Mouse (Mus musculus) liver, embryonic 14.5 days (tissue): ENCODE results near the gene Olfr1480. TPM values are rescaled to one million over a fixed set of nuclear protein-coding genes. Genes with fewer than 3 reads are reported as not detected.

Experiments
- ATAC-seq: fragments of 200-750 bp; cut with Nextera tagmentation; 2 replicates; pipeline ENCODE4 v1.8.0; 2017; ENCODE audit warnings: moderate number of reproducible peaks, mild to moderate bottlenecking, moderate library complexity; ENCODE audit not compliant: insufficient read depth
- DNase-seq, 3 experiments: peaks; one replicate each; pipeline ENCODE4 v3.0.0-alpha.2; 2012 to 2013; ENCODE audit warnings: low read depth in 3 of 3, low spot score in 3 of 3
- H3K27ac ChIP-seq: fragments of 300-500 bp; sonication (generic); 2 replicates; pipeline ENCODE4 v1.5.1; 2014; ENCODE audit warnings: moderate library complexity, mild to moderate bottlenecking, control low read depth, inconsistent platforms
- H3K27me3 ChIP-seq: fragments of 300-500 bp; sonication (generic); 2 replicates; pipeline ENCODE4 v1.6.1; 2014; ENCODE audit warnings: mild to moderate bottlenecking, low read length, moderate library complexity; ENCODE audit not compliant: control insufficient read depth, insufficient read depth
- H3K36me3 ChIP-seq: fragments of 300-500 bp; sonication (generic); replicated peaks from 2 replicates; pipeline ENCODE4 v1.6.1; 2014; ENCODE audit warnings: low read depth; ENCODE audit not compliant: control insufficient read depth, insufficient read depth
- H3K4me1 ChIP-seq, 2 experiments: fragments of 200-500 bp in 1 of 2; fragments of 300-500 bp in 1 of 2; sonication (generic) in 1 of 2; replicated peaks; 2 replicates each; pipeline ENCODE4 v1.6.1; 2012 to 2014; ENCODE audit warnings: antibody characterized with exemption in 1 of 2, inconsistent platforms in 1 of 2, low read length in 1 of 2; ENCODE audit not compliant: control insufficient read depth in 2 of 2, insufficient read depth in 2 of 2
- H3K4me2 ChIP-seq: fragments of 300-500 bp; sonication (generic); 2 replicates; pipeline ENCODE4 v1.6.1; 2014; ENCODE audit warnings: low read depth, mild to moderate bottlenecking, control low read depth, moderate library complexity
- H3K4me3 ChIP-seq, 2 experiments: fragments of 200-500 bp in 1 of 2; fragments of 300-500 bp in 1 of 2; sonication (generic) in 1 of 2; 2 replicates each; pipeline ENCODE4 v1.5.1; 2012 to 2014; ENCODE audit warnings: low read depth in 2 of 2, low read length in 2 of 2, mild to moderate bottlenecking in 2 of 2, control low read depth in 1 of 2, inconsistent platforms in 1 of 2, moderate library complexity in 1 of 2; ENCODE audit not compliant: insufficient read depth in 1 of 2
- H3K9ac ChIP-seq: fragments of 300-500 bp; sonication (generic); replicated peaks from 2 replicates; pipeline ENCODE4 v1.6.1; 2014; ENCODE audit warnings: mild to moderate bottlenecking, control low read depth, moderate library complexity
- H3K9me3 ChIP-seq: fragments of 300-500 bp; sonication (generic); 2 replicates; pipeline ENCODE4 v1.6.1; 2016; ENCODE audit warnings: low read length, mixed read lengths; ENCODE audit not compliant: control insufficient read depth
- CTCF ChIP-seq: IDR thresholded peaks from 2 replicates; pipeline ENCODE4 v1.5.1; 2016; ENCODE audit warnings: antibody characterized with exemption, low read depth, control low read depth
- EP300 ChIP-seq: IDR thresholded peaks from 2 replicates; pipeline ENCODE4 v1.6.1; 2016; ENCODE audit warnings: antibody characterized with exemption, low read depth
- WGBS: fragments of 180-500 bp; shearing (Covaris S2); extraction: QIAGEN DNeasy Blood & Tissue Kit; methylation state at CpG from one replicate; pipeline ENCODE4 v1.1.7; 2014; ENCODE audit not compliant: insufficient replicate concordance; 5-methylcytosine and 5-hydroxymethylcytosine counted together
- polyA plus RNA-seq, 2 experiments: library from polyadenylated mRNA; depleted of rRNA in 1 of 2; stranded (reverse) in 1 of 2; unstranded in 1 of 2; fragments of >200 nt; fragmentation: Nextera tagmentation in 1 of 2; extraction: Ambion mirVana in 1 of 2; gene quantifications; 2 replicates each; pipeline versions ENCODE4 v1.2.1 to v1.2.3; 2012 to 2014

Gene Olfr1480
- polyA plus RNA-seq (2012; rRNA removed) (not detected in 2 replicates), polyA plus RNA-seq (2014; fragmentation: Nextera tagmentation; extraction: Ambion mirVana) (not detected in 2 replicates)

DNA sequence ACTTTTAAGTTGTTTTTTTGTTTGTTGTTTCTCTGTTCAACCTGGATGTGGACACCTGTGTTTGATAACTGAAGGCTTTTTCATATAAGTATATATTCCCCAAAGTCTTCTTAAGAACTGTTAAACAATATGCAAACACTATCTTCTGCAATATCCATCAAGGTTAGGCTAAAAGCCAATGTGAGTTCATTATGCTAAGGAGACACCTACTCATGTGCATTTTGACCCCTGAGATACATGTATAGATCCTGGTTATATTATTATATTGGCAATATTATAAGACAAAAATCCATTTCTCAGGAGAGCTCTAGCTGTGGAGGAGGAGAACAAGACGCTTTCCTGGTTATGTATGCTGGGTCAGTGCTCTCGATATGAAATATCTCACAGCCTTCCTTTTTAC lies at the start of gene Olfr1480:
Gene Olfr1480 (plus strand): TSS at position 301 of the 400 bp plus-strand sequence.
- ATAC-seq, result no peak
- no peaks in the 10 kb centered on the region for H3K27me3 ChIP-seq
- TF ChIP-seq CTCF (no peak), EP300 (no peak)
- no peak for DNase-seq
- H3K36me3 ChIP-seq, result no peaks in the 10 kb centered on the region
- H3K9me3 ChIP-seq, result no peaks in the 10 kb centered on the region
- no peak within 1 kb of the TSS for H3K4me2 ChIP-seq
- H3K9ac ChIP-seq, result no peak within 1 kb of the TSS
- no peaks in the 10 kb centered on the region for H3K4me1 ChIP-seq
- no peak within 1 kb of the TSS for H3K4me3 ChIP-seq
- no peak within 1 kb of the TSS for H3K27ac ChIP-seq
- WGBS, result 40% methylated on average over 2 of the region's 2 CpGs

DNA sequence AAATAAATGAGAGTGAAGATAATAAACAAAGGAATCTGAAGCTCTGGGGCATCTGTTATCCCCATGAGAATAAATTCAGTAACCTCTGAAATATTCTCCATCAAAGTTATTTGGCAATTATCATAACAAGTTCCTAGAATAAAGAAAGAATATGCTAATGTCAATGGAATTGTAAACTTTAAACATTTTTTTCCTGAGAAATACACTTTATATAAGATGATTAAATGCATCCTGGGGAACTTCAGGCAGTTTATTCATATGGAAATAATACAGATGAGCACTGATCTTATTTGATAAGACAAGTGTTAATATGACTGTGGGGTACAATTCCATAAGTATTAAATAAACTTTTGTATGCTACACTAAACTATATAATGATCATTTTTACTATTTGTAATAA lies 47.6 kb upstream of the Olfr1480 start, which contains the start of gene Olfr1475:
Gene Olfr1475 (minus strand): TSS at position 101 of the 400 bp plus-strand sequence.
- ATAC-seq (no peak), DNase-seq (no peak)
- no peaks in the 10 kb centered on the region for H3K9me3 ChIP-seq
- no peaks in the 10 kb centered on the region for H3K4me1 ChIP-seq
- no peak within 1 kb of the TSS for H3K4me3 ChIP-seq
- TF ChIP-seq EP300 (no peak), CTCF (no peak)
- H3K27ac ChIP-seq, result no peak within 1 kb of the TSS
- no peak within 1 kb of the TSS for H3K4me2 ChIP-seq
- H3K9ac ChIP-seq, result no peak within 1 kb of the TSS
- no peaks in the 10 kb centered on the region for H3K36me3 ChIP-seq
- no peaks in the 10 kb centered on the region for H3K27me3 ChIP-seq

DNA sequence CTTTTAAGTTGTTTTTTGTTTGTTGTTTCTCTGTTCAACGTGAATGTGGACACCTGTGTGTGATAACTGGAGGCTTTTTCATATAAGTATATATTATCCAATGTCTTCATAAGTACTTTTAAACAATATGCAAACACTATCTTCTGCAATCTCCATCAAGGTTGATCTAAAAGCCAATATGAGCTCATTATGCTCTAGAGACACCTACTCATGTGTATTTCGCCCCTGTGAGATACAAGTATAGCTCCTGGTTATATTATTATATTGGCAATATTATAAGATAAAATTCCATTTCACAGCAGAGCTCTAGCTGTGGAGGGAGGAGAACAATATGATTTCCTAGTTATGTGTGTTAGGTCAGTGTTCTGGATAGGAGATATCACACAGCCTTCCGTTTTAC lies 27.5 kb upstream of the Olfr1480 start, which contains the start of gene Olfr1477:
Gene Olfr1477 (plus strand): TSS at position 301 of the 400 bp plus-strand sequence.
- no peak within 1 kb of the TSS for H3K27ac ChIP-seq
- WGBS, result 38% methylated on average over 3 of the region's 3 CpGs
- no peak within 1 kb of the TSS for H3K9ac ChIP-seq
- no peak for ATAC-seq
- H3K4me3 ChIP-seq, result no peak within 1 kb of the TSS
- no peak for DNase-seq
- TF ChIP-seq CTCF (no peak), EP300 (no peak)
- H3K9me3 ChIP-seq, result no peaks in the 10 kb centered on the region
- H3K4me2 ChIP-seq, result no peak within 1 kb of the TSS
- H3K27me3 ChIP-seq, result no peaks in the 10 kb centered on the region
- H3K36me3 ChIP-seq, result no peaks in the 10 kb centered on the region
- H3K4me1 ChIP-seq, result no peaks in the 10 kb centered on the region

Other genes with a start within 250 kb of the Olfr1480 start
- not detected in 2 replicates for gene Olfr1465, start 212.4 kb upstream of the Olfr1480 start, polyA plus RNA-seq (2012; rRNA removed)
- not detected in 2 replicates for gene Olfr1465, start 212.4 kb upstream of the Olfr1480 start, polyA plus RNA-seq (2014; fragmentation: Nextera tagmentation; extraction: Ambion mirVana)
- gene Olfr1466, start 189.1 kb upstream of the Olfr1480 start, polyA plus RNA-seq (2012; rRNA removed), result not detected in 2 replicates
- gene Olfr1466, start 189.1 kb upstream of the Olfr1480 start, polyA plus RNA-seq (2014; fragmentation: Nextera tagmentation; extraction: Ambion mirVana), result not detected in 2 replicates
- gene Olfr1467, start 165.7 kb upstream of the Olfr1480 start, polyA plus RNA-seq (2012; rRNA removed), result not detected in 2 replicates
- gene Olfr1467, start 165.7 kb upstream of the Olfr1480 start, polyA plus RNA-seq (2014; fragmentation: Nextera tagmentation; extraction: Ambion mirVana), result not detected in 2 replicates
- not detected in 2 replicates for gene Olfr1469, start 120.1 kb upstream of the Olfr1480 start, polyA plus RNA-seq (2012; rRNA removed)
- gene Olfr1469, start 120.1 kb upstream of the Olfr1480 start, polyA plus RNA-seq (2014; fragmentation: Nextera tagmentation; extraction: Ambion mirVana), result not detected in 2 replicates
- gene Olfr1471, start 84.5 kb upstream of the Olfr1480 start, polyA plus RNA-seq (2012; rRNA removed), result not detected in 2 replicates
- gene Olfr1471, start 84.5 kb upstream of the Olfr1480 start, polyA plus RNA-seq (2014; fragmentation: Nextera tagmentation; extraction: Ambion mirVana), result not detected in 2 replicates
- gene Olfr1472, start 71.8 kb upstream of the Olfr1480 start, polyA plus RNA-seq (2012; rRNA removed), result not detected in 2 replicates
- not detected in 2 replicates for gene Olfr1472, start 71.8 kb upstream of the Olfr1480 start, polyA plus RNA-seq (2014; fragmentation: Nextera tagmentation; extraction: Ambion mirVana)
- gene Olfr1474, start 58.3 kb upstream of the Olfr1480 start, polyA plus RNA-seq (2012; rRNA removed), result not detected in 2 replicates
- not detected in 2 replicates for gene Olfr1474, start 58.3 kb upstream of the Olfr1480 start, polyA plus RNA-seq (2014; fragmentation: Nextera tagmentation; extraction: Ambion mirVana)
- gene Olfr1475, start 47.7 kb upstream of the Olfr1480 start, polyA plus RNA-seq (2012; rRNA removed), result not detected in 2 replicates
- not detected in 2 replicates for gene Olfr1475, start 47.7 kb upstream of the Olfr1480 start, polyA plus RNA-seq (2014; fragmentation: Nextera tagmentation; extraction: Ambion mirVana)
- not detected in 2 replicates for gene Olfr1477, start 27.4 kb upstream of the Olfr1480 start, polyA plus RNA-seq (2012; rRNA removed)
- gene Olfr1477, start 27.4 kb upstream of the Olfr1480 start, polyA plus RNA-seq (2014; fragmentation: Nextera tagmentation; extraction: Ambion mirVana), result not detected in 2 replicates
- gene Olfr1484, start 55.6 kb downstream of the Olfr1480 start, polyA plus RNA-seq (2012; rRNA removed), result not detected in 2 replicates
- gene Olfr1484, start 55.6 kb downstream of the Olfr1480 start, polyA plus RNA-seq (2014; fragmentation: Nextera tagmentation; extraction: Ambion mirVana), result not detected in 2 replicates
- not detected in 2 replicates for gene Olfr1487, start 89.5 kb downstream of the Olfr1480 start, polyA plus RNA-seq (2012; rRNA removed)
- not detected in 2 replicates for gene Olfr1487, start 89.5 kb downstream of the Olfr1480 start, polyA plus RNA-seq (2014; fragmentation: Nextera tagmentation; extraction: Ambion mirVana)
- gene Olfr1489, start 103.7 kb downstream of the Olfr1480 start, polyA plus RNA-seq (2012; rRNA removed), result not detected in 2 replicates
- gene Olfr1489, start 103.7 kb downstream of the Olfr1480 start, polyA plus RNA-seq (2014; fragmentation: Nextera tagmentation; extraction: Ambion mirVana), result not detected in 2 replicates
- gene Olfr1490, start 123.2 kb downstream of the Olfr1480 start, polyA plus RNA-seq (2012; rRNA removed), result not detected in 2 replicates
- gene Olfr1490, start 123.2 kb downstream of the Olfr1480 start, polyA plus RNA-seq (2014; fragmentation: Nextera tagmentation; extraction: Ambion mirVana), result not detected in 2 replicates
- gene Olfr1491, start 169.4 kb downstream of the Olfr1480 start, polyA plus RNA-seq (2012; rRNA removed), result not detected in 2 replicates
- not detected in 2 replicates for gene Olfr1491, start 169.4 kb downstream of the Olfr1480 start, polyA plus RNA-seq (2014; fragmentation: Nextera tagmentation; extraction: Ambion mirVana)
- gene Olfr1493-ps1, start 195.4 kb downstream of the Olfr1480 start, polyA plus RNA-seq (2012; rRNA removed), result not detected in 2 replicates
- not detected in 2 replicates for gene Olfr1493-ps1, start 195.4 kb downstream of the Olfr1480 start, polyA plus RNA-seq (2014; fragmentation: Nextera tagmentation; extraction: Ambion mirVana)
- gene Olfr1494, start 211.8 kb downstream of the Olfr1480 start, polyA plus RNA-seq (2012; rRNA removed), result not detected in 2 replicates
- gene Olfr1494, start 211.8 kb downstream of the Olfr1480 start, polyA plus RNA-seq (2014; fragmentation: Nextera tagmentation; extraction: Ambion mirVana), result not detected in 2 replicates
- gene Olfr1495, start 236.7 kb downstream of the Olfr1480 start, polyA plus RNA-seq (2012; rRNA removed), result not detected in 2 replicates
- gene Olfr1495, start 236.7 kb downstream of the Olfr1480 start, polyA plus RNA-seq (2014; fragmentation: Nextera tagmentation; extraction: Ambion mirVana), result not detected in 2 replicates
- not detected in 2 replicates for gene Olfr1496, start 250.0 kb downstream of the Olfr1480 start, polyA plus RNA-seq (2012; rRNA removed)
- gene Olfr1496, start 250.0 kb downstream of the Olfr1480 start, polyA plus RNA-seq (2014; fragmentation: Nextera tagmentation; extraction: Ambion mirVana), result not detected in 2 replicates